Mouse (Mus musculus) liver (tissue): ENCODE data around the gene Ube2j1.

Experiments
- DNase-seq: peaks from one replicate; pipeline ENCODE4 v3.0.0-alpha.2; 2020; ENCODE audit warnings: mixed read lengths

Ube2j1 gene

DNA sequence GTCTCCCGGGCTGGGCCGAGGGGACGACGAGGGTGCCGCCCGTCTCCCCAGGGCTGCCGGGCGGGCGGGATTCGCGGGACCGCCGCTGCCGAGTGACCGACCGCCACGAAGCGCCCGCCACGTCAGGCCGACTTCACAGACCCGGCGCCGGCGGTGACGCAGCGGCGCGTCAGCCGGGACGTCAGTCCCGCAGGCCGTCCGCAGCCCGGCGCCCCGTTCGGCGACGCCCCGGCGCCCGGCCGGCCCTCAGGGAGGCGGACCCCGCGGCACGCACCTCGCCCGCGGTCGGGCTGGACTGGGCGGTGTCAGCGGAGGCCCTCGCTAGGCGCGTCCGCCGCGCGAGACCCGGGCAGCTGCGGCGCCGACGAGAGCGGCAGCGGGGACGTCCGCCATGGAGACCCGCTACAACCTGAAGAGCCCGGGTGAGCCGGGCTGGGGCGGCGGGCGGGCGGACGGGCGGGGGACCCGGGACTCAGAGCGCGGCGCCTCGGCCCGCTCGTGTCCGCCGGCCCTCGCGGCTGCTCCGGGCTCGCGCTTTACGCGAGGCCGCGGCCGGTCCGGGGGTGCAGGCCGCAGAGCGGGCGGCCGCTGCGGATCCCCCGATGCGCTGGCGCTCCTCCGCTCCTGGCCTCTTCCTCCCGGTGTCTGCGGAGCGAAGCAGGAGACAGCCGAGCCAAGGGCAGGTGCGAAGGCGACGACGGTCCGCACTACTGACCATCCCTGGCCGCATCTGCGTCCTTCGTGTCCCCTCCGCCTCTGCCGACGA, at the start of gene Ube2j1:
TSS of gene Ube2j1 (plus strand) at position 222 of the 766 bp plus-strand sequence.
- DNase-seq: peak; percentile 91

DNA sequence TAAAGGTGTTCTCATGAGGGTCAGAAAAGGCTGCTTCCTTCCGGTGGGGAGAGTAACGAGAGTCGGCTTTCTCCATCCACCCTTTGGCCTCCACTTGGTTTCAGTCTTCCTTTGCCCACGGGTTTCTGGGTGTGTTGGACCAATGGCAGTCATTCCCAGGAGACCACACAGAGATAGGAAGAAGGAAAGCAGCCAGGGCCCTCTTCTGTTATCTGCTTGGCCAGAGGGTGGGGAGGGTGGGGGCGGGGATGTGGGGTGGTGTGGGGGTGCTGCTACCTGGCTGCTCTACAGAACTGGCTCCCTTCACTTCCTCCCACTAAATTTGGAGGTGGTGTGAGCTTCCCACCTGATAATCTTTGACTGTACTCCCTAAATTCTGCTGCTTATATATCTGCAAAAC, 49.6 kb upstream of the Ube2j1 start:
- DNase-seq: peak; percentile 51

DNA sequence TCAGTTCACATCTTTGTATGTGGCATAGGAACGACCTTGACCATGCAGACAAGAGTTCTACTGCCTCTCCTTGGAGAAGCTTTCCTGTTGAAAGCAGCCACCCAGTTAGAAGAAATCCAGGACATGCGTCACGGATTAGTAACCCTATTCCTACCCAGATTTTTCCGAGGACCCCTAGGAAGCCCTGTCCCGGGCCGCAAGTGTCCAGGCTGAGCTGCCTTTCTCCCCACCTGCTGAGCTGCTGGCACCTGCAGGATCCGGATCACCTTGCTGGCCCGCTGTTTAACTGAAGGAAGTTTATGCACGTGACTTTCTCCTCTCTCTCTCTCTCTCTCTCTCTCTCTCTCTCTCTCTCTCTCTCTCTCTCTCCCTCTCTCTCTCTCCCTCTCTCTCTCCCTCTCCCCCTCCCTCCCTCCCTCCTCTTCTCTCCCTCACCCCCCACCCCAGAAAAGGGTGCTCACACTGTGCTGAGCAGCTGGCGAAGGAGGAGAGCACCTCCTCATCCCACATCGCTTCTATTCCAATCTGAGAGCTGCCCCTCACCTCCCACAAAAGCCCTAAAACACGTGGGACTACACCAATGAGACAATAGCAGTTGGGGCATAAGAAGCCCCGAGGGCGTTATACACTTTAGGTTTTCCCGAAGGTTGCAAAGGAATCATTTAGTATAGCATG, 49.0 kb upstream of the Ube2j1 start:
- DNase-seq: no peak

DNA sequence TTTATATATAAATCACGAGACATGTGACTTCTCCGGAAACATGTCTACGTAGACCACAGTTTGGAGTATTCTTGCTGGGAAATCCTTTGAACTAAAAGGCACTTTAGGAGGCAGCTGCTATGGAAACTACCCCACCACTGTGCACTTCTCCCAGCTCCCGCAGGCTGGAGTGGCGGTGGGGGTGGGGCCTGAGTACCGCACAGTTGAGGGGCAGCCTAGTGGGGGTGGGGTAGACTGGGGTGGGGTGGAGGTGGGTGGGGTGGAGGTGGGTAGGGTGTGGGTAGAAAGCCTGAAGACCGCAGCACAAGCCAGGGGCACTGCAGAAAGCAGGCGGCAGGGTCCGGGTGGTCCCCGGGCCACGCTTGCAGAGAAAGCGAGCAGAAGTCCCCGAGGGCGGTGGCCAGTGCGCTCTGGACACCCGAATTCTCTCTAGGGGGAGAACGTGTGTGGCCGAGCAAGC, 48.5 kb upstream of the Ube2j1 start, which contains the start of gene Rragd:
TSS of gene Rragd (plus strand) at position 322 of the 460 bp plus-strand sequence.
- DNase-seq: peak; percentile 57

DNA sequence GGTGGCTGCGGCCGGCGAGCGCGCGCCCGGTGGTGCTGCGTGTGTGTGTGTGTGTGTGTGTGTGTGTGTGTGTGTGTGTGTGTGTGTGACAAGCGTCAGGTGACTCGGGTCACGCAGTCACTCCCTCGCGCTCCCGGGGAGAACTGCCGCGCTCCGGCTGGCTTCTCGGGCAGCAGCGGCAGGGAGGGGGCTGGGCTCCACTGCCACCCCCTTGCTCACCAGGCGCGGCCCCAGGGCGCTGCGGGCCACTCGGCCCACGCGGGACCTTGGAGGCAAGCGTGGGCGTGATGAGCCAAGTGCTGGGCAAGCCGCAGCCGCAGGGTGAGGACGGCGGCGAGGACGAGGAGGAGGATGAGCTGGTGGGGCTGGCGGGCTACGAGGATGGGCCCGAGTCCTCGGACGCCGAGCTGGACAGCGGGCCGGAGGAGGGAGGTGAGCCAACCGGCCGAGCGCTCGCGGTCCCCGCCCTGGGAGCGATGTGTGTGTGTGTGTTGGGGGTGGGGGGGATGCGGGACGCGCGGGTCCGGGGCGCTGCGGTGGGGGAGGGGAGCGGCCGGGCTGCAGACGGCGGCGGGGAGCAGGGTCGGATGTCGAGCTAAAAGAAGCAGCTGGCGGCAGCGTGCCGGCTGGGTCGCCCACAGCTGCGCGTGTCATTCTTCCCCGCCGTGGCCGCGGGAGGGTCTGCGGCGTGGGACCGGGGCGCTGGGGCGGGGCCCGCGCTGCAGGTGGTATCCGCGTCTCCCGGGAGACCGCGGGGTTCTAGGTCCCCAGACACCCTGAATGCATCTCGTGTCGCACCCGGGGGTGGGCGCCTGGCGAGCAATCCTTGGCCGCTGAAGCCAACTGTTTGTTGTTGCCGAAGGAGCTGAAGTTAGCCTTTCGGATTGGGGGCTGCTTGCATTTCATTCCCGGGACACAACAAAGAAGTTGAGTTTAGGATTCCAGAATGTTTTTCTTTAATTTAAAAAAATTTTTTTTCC, 47.8 kb upstream of the Ube2j1 start:
- peak; percentile 57 for DNase-seq

DNA sequence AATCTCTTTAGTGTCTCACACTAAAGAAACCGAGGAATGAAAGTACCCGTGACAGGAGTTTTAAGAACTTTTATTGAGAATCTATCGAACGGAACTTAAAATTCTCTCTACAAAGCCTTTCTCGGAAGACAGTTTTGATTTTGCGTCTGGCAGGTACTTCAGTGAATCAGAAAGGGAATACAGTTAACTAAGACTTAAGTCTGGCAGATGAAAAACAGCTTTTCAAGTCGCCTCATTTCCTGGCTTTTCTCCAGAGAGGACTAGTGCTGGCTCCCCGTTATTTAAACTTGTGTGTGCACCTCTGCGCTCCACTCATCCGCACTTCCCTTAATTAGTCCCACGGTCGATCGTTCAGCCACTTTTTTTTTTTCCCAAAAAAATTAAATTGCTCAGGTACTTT, 47.0 kb upstream of the Ube2j1 start:
- no peak for DNase-seq

DNA sequence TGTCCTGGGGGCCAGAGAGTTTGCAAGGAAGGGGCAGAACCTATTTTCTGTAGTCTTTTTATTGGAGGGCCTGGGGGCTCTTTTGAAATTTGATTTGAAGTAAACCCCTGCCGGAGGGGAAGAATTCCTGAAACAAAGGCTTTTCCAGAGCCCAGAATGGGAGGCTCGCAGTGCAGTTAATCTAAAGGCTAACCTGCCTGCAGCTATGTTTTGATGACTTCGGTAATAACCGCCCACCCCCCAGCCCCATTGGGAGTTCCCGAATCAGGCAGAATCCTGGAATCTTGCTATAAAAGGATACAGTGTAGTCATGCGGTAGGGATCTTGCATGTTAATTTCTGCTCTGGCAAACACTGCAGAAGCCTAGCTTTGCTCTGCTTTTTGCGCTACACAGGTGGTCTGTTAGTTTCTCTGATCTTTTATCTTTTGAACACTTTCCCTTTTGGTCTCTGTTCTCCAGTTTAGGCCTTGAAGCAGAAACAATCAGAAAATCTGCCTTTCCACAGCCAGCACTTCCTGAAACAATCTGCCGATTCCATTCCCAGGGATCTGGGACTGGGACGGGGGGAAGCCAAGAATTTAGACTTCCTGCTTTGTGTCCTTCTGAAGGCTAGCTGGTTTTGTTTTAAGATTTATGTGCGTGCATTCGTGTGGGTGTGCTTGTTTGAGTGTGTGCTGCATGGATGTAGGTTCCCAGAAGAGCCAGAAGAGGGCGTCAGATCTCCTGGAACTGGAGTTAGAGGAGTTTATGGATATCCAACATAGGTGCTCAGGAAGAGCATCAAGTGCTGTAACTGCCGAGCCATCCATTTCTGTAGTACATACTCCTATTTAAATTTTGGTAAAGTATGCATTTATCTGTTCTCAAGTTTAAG, 46.2 kb upstream of the Ube2j1 start:
- DNase-seq: peak; percentile 31

DNA sequence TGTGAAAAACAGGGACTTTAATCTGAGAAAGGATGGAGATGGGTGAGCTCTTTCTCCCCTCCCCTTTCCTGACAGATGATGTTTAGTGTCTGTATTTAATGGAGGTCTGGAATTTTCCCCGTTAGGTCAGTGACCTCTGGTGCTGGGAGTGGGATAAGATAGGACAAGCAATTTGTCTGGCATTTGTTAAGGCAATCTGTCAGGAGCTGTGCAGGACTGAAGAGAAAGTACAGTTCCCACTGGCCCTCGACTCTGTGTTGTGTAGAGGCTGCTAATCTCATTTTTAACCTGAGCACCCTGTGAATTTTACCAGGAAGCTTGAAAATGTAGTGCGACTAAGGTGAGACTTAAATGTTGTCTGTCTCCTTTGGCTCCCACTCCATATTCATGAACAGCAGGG, 45.5 kb upstream of the Ube2j1 start:
- DNase-seq: no peak

DNA sequence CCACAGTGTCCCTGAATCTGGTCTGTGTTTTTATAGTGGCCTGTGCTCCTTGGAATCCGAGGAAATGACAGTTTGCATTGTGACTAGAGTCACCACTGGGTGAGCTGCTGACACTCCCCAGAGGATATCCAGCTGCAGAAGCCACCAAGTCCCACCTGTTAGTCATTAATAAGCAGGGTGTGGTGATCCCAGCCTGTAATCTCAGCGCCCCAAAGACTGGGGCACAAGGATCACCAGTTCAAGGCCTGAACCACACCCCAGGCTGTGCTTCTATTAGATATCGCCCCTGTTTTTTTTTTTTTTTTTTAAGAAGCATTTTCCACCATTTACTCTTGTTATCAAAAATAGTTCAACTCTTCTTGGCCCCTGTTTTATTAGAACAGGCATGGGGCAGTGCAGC, 44.2 kb upstream of the Ube2j1 start:
- DNase-seq: peak; percentile 84

DNA sequence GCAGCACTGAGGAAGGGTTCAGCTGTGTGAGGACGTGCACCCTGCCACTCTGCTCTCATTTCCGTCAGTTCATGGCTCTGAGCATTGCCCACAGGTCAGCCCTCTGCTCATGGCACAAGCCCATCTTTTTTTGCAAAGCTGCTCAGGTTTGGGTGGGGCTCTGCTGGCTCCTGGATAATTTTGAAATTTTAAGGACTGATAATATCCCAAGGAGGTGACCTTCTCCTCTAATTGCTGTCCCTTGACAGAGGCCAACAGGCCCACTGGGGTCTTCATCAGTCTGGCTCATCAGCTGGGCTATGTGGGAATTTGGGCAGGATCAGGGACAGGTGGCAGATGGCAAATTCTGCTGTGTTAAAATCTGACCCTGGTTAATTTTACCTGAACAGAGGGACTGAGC, 41.9 kb upstream of the Ube2j1 start:
- DNase-seq: no peak

DNA sequence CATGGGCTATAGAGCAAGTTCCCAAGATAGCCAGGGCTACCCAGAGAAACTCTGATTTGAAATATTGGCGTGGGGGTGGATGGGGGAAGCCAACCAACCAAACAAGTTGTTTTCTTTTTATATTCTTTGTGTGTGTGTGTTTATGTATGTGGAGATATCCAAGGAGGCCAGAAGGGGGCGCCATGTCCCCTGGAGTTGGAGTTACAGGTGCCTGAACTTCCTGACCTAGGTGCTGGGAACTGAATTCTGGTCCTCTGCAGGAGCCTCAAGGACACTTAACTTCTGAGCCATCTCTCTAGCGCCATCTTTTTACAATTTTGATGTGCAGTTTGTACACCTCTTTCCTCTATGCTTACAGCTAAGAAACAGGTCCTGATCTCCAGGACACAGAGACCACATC, 37.0 kb upstream of the Ube2j1 start:
- no peak for DNase-seq

DNA sequence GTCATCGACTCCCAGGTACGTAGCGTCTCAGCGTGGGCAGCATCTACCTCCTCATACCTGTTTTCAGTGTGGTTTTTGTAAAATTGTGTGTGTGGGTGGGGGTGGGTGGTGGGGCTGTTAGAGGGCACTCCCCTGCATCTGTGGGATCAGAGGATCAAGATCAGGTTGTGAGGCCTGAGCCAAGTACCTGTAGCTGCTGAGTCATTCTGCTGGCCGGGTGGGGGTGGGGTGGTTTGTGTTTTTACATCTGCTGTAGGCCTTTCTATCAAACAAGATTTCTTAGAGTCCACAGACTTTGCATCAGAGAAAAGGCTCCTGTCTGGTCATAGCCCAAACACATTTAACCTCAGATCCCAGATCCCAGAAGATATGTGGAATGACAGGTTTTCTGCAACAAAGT, 35.1 kb upstream of the Ube2j1 start:
- DNase-seq: peak; percentile 37

DNA sequence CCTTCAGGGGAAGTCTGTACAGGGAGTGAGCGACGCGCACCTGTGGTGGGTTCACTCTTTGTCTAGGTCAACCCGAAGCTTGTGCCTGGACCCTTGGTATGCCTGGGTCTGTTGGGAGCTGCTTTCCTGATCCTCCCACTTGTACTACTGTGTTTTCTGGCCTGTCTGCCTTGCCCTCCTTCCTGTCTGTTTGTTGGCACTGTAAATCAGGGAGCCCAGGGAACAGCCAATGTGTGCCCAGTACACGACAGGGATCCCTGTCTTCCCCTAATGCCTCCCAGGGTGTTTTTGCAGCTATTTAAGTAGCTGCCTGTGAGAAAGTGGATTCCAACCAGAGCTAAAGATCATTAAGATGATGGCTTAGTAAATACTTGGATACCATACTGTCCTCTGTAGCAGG, 33.6 kb upstream of the Ube2j1 start:
- DNase-seq: no peak

DNA sequence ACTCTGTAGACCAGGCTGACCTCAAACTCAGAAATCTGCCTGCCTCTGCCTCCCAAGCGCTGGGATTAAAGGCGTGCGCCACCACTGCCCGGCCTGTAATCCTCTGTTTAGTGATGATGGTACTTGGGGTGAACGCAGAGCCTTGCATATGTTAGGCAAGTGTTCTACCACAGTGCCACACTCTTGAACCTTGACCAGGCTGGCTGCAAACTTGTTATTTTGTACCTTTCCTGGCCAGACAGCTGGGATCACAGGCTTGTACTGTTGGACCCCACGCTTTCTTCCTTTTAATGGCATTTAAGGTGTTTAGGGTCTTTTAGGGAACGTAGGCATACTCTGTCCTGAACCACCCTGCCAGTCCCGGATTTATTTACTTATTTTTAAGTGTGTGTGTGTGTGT, 32.2 kb upstream of the Ube2j1 start:
- DNase-seq: no peak

DNA sequence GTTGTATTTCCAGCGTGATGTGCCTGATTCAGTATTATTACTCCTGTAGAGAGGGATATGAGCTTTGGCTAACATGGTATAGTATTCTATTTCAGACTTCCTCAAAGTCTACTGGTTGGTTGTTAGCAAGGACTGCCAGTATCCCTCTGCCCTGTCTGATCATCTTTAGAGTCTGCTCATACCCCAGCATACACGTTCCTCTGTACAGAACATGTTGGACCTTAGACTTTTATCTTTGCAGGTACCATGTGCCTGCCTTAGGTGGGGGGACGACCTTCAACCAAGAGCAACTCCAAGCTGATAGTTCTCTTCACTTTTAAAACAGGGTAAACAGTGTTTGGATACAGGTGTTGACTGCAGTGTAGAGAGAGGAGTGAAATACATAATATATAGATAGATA, 29.1 kb upstream of the Ube2j1 start:
- DNase-seq: no peak

DNA sequence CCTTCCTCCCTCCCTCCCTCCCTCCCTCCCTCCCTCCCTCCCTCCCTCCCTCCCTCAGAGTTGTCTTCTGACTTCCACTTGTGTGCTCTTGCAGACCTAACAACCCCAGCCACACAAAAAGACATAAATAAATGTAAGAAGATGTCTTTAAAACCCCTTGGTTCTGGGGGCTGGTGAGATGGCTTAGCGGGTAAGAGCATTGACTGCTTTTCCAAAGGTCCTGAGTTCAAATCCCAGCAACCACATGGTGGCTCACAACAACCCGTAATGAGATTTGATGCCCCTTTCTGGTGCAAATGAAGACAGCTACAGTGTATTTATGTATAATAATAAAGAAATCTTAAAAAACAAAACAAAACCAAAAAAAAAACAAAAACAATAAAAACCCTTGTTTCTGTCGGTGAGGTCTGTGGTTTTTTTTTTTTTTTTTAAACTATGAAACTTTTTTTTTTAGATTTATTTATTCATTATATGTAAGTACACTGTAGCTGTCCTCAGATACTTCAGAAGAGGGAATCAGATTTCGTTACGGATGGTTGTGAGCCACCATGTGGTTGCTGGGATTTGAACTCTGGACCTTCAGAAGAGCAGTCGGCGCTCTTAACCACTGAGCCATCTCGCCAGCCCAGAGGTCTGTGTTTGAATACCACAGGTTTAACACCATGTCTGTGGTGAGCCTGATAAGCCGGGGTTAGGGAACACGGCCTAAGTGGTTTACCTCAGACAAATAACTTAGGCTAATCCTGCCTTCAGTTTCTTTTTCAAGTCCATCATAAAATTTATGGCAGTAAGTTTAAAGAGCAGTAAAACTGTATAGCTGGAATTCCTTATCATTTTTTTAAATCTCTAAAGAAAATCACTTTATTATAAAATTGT, 25.4 kb upstream of the Ube2j1 start:
- peak; percentile 30 for DNase-seq

DNA sequence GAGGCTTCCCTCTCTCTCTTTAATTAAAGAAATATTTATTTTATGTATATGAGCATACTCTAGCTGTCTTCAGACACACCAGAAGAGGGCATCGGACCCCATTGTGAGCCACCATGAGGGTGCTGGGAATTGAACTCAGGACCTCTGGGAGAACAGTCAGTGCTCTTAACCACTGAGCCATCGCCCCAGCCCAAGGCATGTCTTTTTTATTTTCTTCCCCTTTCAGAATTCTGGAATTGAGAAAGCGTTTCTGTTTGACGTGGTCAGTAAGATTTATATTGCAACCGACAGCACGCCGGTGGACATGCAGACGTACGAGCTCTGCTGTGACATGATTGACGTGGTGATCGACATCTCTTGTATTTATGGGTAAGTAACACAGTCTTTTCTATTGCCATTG, 24.4 kb upstream of the Ube2j1 start:
- DNase-seq: no peak

DNA sequence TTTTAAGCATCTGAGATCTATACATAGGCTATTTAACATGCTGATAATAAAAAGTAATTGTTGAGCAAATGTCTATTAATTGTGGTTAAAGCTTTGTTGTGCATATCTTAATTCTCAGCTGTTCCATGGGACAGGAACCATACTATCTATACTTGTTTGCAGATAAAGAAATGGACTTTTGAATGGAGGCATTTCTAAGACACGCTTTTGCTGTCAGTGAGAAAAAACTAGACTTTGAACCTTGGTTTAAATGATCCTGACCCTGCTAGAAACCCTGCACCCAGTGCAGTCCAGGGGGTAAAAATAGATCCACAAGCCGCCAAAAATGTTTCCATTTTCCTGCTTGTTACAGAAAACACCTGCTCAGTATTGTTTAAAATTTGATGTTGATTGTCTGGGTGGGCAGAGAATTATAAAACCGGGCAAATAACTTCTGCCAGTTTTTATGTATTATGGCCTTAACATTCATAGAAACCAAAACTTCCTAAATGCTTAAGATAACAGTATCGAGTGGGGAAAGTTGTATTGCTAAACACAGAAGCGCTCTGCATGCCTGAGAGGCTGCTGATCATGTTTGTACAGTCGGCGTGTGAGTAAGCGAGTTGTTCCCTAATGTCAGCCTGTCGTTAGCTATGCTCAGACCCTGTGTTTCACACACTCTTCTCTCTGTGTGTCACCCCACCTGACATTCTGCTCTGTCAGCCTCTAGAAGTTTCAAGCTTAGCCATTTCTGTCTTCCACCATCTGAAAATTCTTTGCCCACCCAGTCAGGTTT, 23.6 kb upstream of the Ube2j1 start:
- no peak for DNase-seq

DNA sequence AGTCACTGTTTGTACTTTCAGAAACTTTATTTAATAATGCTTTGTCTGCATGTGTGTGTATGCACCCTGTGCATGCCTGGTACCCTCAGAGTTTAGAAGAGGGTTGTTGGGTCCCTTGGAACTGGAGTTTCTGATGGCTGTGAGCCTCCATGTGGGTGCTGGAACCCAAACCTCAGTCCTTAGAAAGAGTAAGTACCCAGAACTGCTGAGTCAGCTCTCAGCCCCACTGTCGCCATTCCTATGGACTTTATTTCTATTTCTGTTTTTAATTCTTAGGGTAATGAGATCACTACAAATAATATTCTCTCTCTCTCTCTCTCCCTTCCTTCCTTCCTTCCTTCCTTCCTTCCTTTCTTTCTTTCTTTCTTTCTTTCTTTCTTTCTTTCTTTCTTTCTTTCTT, 21.1 kb upstream of the Ube2j1 start:
- DNase-seq: no peak

DNA sequence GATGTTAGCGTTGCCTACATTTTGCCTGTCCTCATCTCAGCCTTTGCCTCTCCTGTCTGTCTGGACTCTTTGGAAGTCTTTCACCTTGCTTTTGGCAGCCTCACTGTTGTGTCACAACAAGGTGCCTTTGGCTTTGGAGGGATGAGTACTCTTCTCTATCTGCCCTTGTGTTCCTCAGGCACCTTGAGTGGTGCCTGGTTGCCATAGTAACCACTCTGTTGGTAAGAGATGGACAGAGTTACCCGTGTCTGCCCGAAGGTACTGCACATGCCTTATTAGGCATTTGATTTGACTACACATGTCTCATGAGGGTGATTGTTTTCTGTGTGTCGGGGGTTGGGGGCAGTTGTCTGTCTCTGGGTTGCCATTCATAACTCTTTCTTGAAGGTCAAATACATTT, 18.7 kb upstream of the Ube2j1 start:
- no peak for DNase-seq
